Mouse (Mus musculus) megakaryocyte, adult 5-6 weeks (primary cell): ENCODE measurements around the gene Cdh8. TPM values are rescaled to one million over a fixed set of nuclear protein-coding genes. Genes with fewer than 3 reads are reported as not detected.

Experiments used
- ATAC-seq: 2 replicates; pipeline ENCODE4 v1.8.0; 2016; ENCODE audit warnings: mild to moderate bottlenecking, inconsistent platforms; ENCODE audit not compliant: poor library complexity, severe bottlenecking
- total RNA-seq, 2 experiments: library from RNA; stranded (forward) in 1 of 2; stranded (reverse) in 1 of 2; fragments of 153-499, 151-499 nt in 1 of 2; fragments of 221-1000, 200-1000 nt in 1 of 2; gene quantifications; 2 replicates each; pipeline versions ENCODE4 v1.2.3 to v1.2.4; 2015 to 2017

The Cdh8 gene
- not detected in 2 replicates for total RNA-seq (2015)
- total RNA-seq (2017), result not detected in 2 replicates

- ATAC-seq, result no peak
Measured at GRCm38 (mm10) chr8:99415966-99416781, at the start of gene Cdh8. TSS of gene Cdh8 (minus strand) at chr8:99416471.

GRCm38 (mm10) chr8:99446506-99446905, 30.2 kb upstream of the Cdh8 start:
- ATAC-seq, result no peak

GRCm38 (mm10) chr8:99425901-99426300, 9.6 kb upstream of the Cdh8 start:
- no peak for ATAC-seq

GRCm38 (mm10) chr8:99421516-99421915, 5.2 kb upstream of the Cdh8 start:
- ATAC-seq, result no peak

GRCm38 (mm10) chr8:99419726-99420125, 3.5 kb upstream of the Cdh8 start:
- no peak for ATAC-seq

GRCm38 (mm10) chr8:99417456-99417855, 1.2 kb upstream of the Cdh8 start:
- no peak for ATAC-seq

GRCm38 (mm10) chr8:99415076-99415965, 950 bp downstream of the Cdh8 start:
- ATAC-seq, result no peak

GRCm38 (mm10) chr8:99414483-99414921, 1.8 kb downstream of the Cdh8 start:
- ATAC-seq, result no peak

- no peak for ATAC-seq
Measured at GRCm38 (mm10) chr8:99413877-99414482, 2.3 kb downstream of the Cdh8 start.

- ATAC-seq, result no peak
Measured at GRCm38 (mm10) chr8:99393908-99394307, 22.4 kb downstream of the Cdh8 start.

GRCm38 (mm10) chr8:99370104-99370503, 46.2 kb downstream of the Cdh8 start:
- no peak for ATAC-seq

GRCm38 (mm10) chr8:99369166-99369565, 47.1 kb downstream of the Cdh8 start:
- no peak for ATAC-seq

GRCm38 (mm10) chr8:99368449-99368848, 47.8 kb downstream of the Cdh8 start:
- ATAC-seq, result no peak

GRCm38 (mm10) chr8:99353923-99354322, 62.3 kb downstream of the Cdh8 start:
- ATAC-seq, result no peak

GRCm38 (mm10) chr8:99353221-99353620, 63.0 kb downstream of the Cdh8 start:
- no peak for ATAC-seq

- ATAC-seq, result no peak
Measured at GRCm38 (mm10) chr8:99349456-99349855, 66.8 kb downstream of the Cdh8 start.

GRCm38 (mm10) chr8:99348618-99349017, 67.7 kb downstream of the Cdh8 start:
- no peak for ATAC-seq

- no peak for ATAC-seq
Measured at GRCm38 (mm10) chr8:99339310-99339709, 77.0 kb downstream of the Cdh8 start.

GRCm38 (mm10) chr8:99327559-99327958, 88.7 kb downstream of the Cdh8 start:
- no peak for ATAC-seq

- no peak for ATAC-seq
Measured at GRCm38 (mm10) chr8:99314561-99314960, 101.7 kb downstream of the Cdh8 start.

- ATAC-seq, result no peak
Measured at GRCm38 (mm10) chr8:99304184-99304583, 112.1 kb downstream of the Cdh8 start.
